Mouse (Mus musculus) liver, embryonic 14.5 days (tissue): ENCODE measurements around the gene Adh6a. TPM values are rescaled to one million over a fixed set of nuclear protein-coding genes. Genes with fewer than 3 reads are reported as not detected.

Experiments
- ATAC-seq: fragments of 200-750 bp; cut with Nextera tagmentation; 2 replicates; pipeline ENCODE4 v1.8.0; 2017; ENCODE audit warnings: moderate number of reproducible peaks, mild to moderate bottlenecking, moderate library complexity; ENCODE audit not compliant: insufficient read depth
- DNase-seq, 3 experiments: peaks; one replicate each; pipeline ENCODE4 v3.0.0-alpha.2; 2012 to 2013; ENCODE audit warnings: low read depth in 3 of 3, low spot score in 3 of 3
- H3K27ac ChIP-seq: fragments of 300-500 bp; sonication (generic); 2 replicates; pipeline ENCODE4 v1.5.1; 2014; ENCODE audit warnings: moderate library complexity, mild to moderate bottlenecking, control low read depth, inconsistent platforms
- H3K27me3 ChIP-seq: fragments of 300-500 bp; sonication (generic); 2 replicates; pipeline ENCODE4 v1.6.1; 2014; ENCODE audit warnings: mild to moderate bottlenecking, low read length, moderate library complexity; ENCODE audit not compliant: control insufficient read depth, insufficient read depth
- H3K36me3 ChIP-seq: fragments of 300-500 bp; sonication (generic); replicated peaks from 2 replicates; pipeline ENCODE4 v1.6.1; 2014; ENCODE audit warnings: low read depth; ENCODE audit not compliant: control insufficient read depth, insufficient read depth
- H3K4me1 ChIP-seq, 2 experiments: fragments of 200-500 bp in 1 of 2; fragments of 300-500 bp in 1 of 2; sonication (generic) in 1 of 2; replicated peaks; 2 replicates each; pipeline ENCODE4 v1.6.1; 2012 to 2014; ENCODE audit warnings: antibody characterized with exemption in 1 of 2, inconsistent platforms in 1 of 2, low read length in 1 of 2; ENCODE audit not compliant: control insufficient read depth in 2 of 2, insufficient read depth in 2 of 2
- H3K4me2 ChIP-seq: fragments of 300-500 bp; sonication (generic); 2 replicates; pipeline ENCODE4 v1.6.1; 2014; ENCODE audit warnings: low read depth, mild to moderate bottlenecking, control low read depth, moderate library complexity
- H3K4me3 ChIP-seq, 2 experiments: fragments of 200-500 bp in 1 of 2; fragments of 300-500 bp in 1 of 2; sonication (generic) in 1 of 2; 2 replicates each; pipeline ENCODE4 v1.5.1; 2012 to 2014; ENCODE audit warnings: low read depth in 2 of 2, low read length in 2 of 2, mild to moderate bottlenecking in 2 of 2, control low read depth in 1 of 2, inconsistent platforms in 1 of 2, moderate library complexity in 1 of 2; ENCODE audit not compliant: insufficient read depth in 1 of 2
- H3K9ac ChIP-seq: fragments of 300-500 bp; sonication (generic); replicated peaks from 2 replicates; pipeline ENCODE4 v1.6.1; 2014; ENCODE audit warnings: mild to moderate bottlenecking, control low read depth, moderate library complexity
- H3K9me3 ChIP-seq: fragments of 300-500 bp; sonication (generic); 2 replicates; pipeline ENCODE4 v1.6.1; 2016; ENCODE audit warnings: low read length, mixed read lengths; ENCODE audit not compliant: control insufficient read depth
- CTCF ChIP-seq: IDR thresholded peaks from 2 replicates; pipeline ENCODE4 v1.5.1; 2016; ENCODE audit warnings: antibody characterized with exemption, low read depth, control low read depth
- EP300 ChIP-seq: IDR thresholded peaks from 2 replicates; pipeline ENCODE4 v1.6.1; 2016; ENCODE audit warnings: antibody characterized with exemption, low read depth
- WGBS: fragments of 180-500 bp; shearing (Covaris S2); extraction: QIAGEN DNeasy Blood & Tissue Kit; methylation state at CpG from one replicate; pipeline ENCODE4 v1.1.7; 2014; ENCODE audit not compliant: insufficient replicate concordance; 5-methylcytosine and 5-hydroxymethylcytosine counted together
- polyA plus RNA-seq, 2 experiments: library from polyadenylated mRNA; depleted of rRNA in 1 of 2; stranded (reverse) in 1 of 2; unstranded in 1 of 2; fragments of >200 nt; fragmentation: Nextera tagmentation in 1 of 2; extraction: Ambion mirVana in 1 of 2; gene quantifications; 2 replicates each; pipeline versions ENCODE4 v1.2.1 to v1.2.3; 2012 to 2014

Adh6a gene
- polyA plus RNA-seq, 2 experiments: not detected

GRCm38 (mm10) chr3:138282556-138282955 is 30.5 kb upstream of the Adh6a start:
- no peaks in the 10 kb centered on the region for H3K9me3 ChIP-seq
- DNase-seq (no peak), ATAC-seq (no peak)
- H3K4me2 ChIP-seq: no peak overlapping the region
- H3K9ac ChIP-seq: no peak overlapping the region
- no peak overlapping the region for H3K4me3 ChIP-seq
- no peaks in the 10 kb centered on the region for H3K27me3 ChIP-seq
- H3K27ac ChIP-seq: no peak overlapping the region
- 73% methylated on average over 9 of the region's 9 CpGs for WGBS
- TF ChIP-seq EP300: no peak
- TF ChIP-seq CTCF: no peak
- no peaks in the 10 kb centered on the region for H3K4me1 ChIP-seq
- no peaks in the 10 kb centered on the region for H3K36me3 ChIP-seq

- no peak overlapping the region for H3K9ac ChIP-seq
- DNase-seq (no peak), ATAC-seq (no peak)
- WGBS: 65% methylated on average over 1 of the region's 1 CpGs
- H3K9me3 ChIP-seq: no peaks in the 10 kb centered on the region
- H3K4me2 ChIP-seq: no peak overlapping the region
- TF ChIP-seq CTCF (no peak), EP300 (no peak)
- H3K4me1 ChIP-seq: no peaks in the 10 kb centered on the region
- no peak overlapping the region for H3K4me3 ChIP-seq
- H3K36me3 ChIP-seq: no peaks in the 10 kb centered on the region
- no peaks in the 10 kb centered on the region for H3K27me3 ChIP-seq
- H3K27ac ChIP-seq: no peak overlapping the region
Observed at GRCm38 (mm10) chr3:138283831-138284230, 29.3 kb upstream of the Adh6a start.

GRCm38 (mm10) chr3:138285986-138286385 is 27.1 kb upstream of the Adh6a start:
- Histone ChIP-seq H3K4me2 (no peak overlapping the region), H3K36me3 (no peaks in the 10 kb centered on the region), H3K9me3 (no peaks in the 10 kb centered on the region), H3K4me3 (no peak overlapping the region), H3K27me3 (no peaks in the 10 kb centered on the region), H3K4me1 (no peaks in the 10 kb centered on the region), H3K9ac (no peak overlapping the region), H3K27ac (no peak overlapping the region)
- no peak for ATAC-seq
- TF ChIP-seq EP300: no peak
- no peak for TF ChIP-seq CTCF
- WGBS: 63% methylated on average over 7 of the region's 7 CpGs
- no peak for DNase-seq

GRCm38 (mm10) chr3:138287686-138288085 is 25.4 kb upstream of the Adh6a start:
- Histone ChIP-seq H3K4me2 (no peak overlapping the region), H3K27ac (no peak overlapping the region), H3K4me1 (no peaks in the 10 kb centered on the region), H3K4me3 (no peak overlapping the region), H3K9me3 (no peaks in the 10 kb centered on the region), H3K9ac (no peak overlapping the region), H3K36me3 (no peaks in the 10 kb centered on the region), H3K27me3 (no peaks in the 10 kb centered on the region)
- no peak for TF ChIP-seq EP300
- no peak for TF ChIP-seq CTCF
- DNase-seq (no peak), ATAC-seq (no peak)
- 55% methylated on average over 4 of the region's 4 CpGs for WGBS

- DNase-seq (no peak), ATAC-seq (no peak)
- Histone ChIP-seq H3K9ac (no peak overlapping the region), H3K4me1 (no peaks in the 10 kb centered on the region), H3K9me3 (no peaks in the 10 kb centered on the region), H3K27ac (no peak overlapping the region), H3K4me2 (no peak overlapping the region), H3K36me3 (no peaks in the 10 kb centered on the region), H3K27me3 (no peaks in the 10 kb centered on the region), H3K4me3 (no peak overlapping the region)
- TF ChIP-seq CTCF (no peak), EP300 (no peak)
- WGBS: 59% methylated on average over 2 of the region's 2 CpGs
Observed at GRCm38 (mm10) chr3:138290672-138291071, 22.4 kb upstream of the Adh6a start.
